Mouse (Mus musculus): ENCODE measurements at regions not wholly inside any gene's neighbourhood (a gene's known extent, or its start where the extent isn't known, plus 50 kb on each side); places are given as distances from the start of the nearest gene placed in this dataset.

DNA sequence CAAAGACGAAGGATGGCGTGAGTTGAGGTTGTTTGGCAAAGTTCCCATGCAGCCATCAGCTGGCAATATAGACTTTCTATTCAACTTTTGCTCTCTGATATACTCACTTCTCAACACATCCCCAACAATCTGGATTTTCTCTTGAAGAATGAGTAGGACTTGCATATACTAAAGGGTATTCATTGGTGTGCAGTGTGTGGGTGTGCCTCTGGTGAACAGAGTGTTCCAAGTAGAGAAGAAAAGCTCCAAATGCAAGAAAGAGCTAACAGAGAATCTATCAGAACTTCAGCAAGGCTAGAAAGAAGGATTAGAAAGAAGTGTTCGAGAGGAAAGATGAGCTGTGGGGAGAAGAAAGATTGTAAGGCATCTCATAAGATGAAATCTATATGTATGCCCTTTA is 302.4 kb downstream of the Gpd2 start:
- TF ChIP-seq CTCF (IDR thresholded peaks at IDR 0.05; ENCODE audit: insufficient read depth, low read depth, low read length) (no peak), POLR2A (IDR thresholded peaks at IDR 0.05; ENCODE audit: insufficient read depth, low read depth, low read length) (no peak)
